Mouse (Mus musculus) stomach, embryonic 15.5 days (tissue): Measurements from ENCODE around the gene Rpl9. TPM values are rescaled to one million over a fixed set of nuclear protein-coding genes. Genes with fewer than 3 reads are reported as not detected.

ENCODE experiments used
- ATAC-seq: fragments of 200-750 bp; cut with Nextera tagmentation; 2 replicates; pipeline ENCODE4 v1.8.0; 2017; ENCODE audit warnings: low read depth, moderate number of reproducible peaks, moderate TSS enrichment; ENCODE audit not compliant: insufficient read depth, low FRiP score
- H3K27ac ChIP-seq: fragments of 300-500 bp; sonication (generic); 2 replicates; pipeline ENCODE4 v1.5.1; 2015; ENCODE audit warnings: mild to moderate bottlenecking, inconsistent platforms
- H3K27me3 ChIP-seq: fragments of 300-500 bp; sonication (generic); replicated peaks from 2 replicates; pipeline ENCODE4 v1.6.1; 2015; ENCODE audit warnings: inconsistent platforms
- H3K36me3 ChIP-seq: fragments of 300-500 bp; sonication (generic); 2 replicates; pipeline ENCODE4 v1.6.1; 2015; ENCODE audit warnings: inconsistent platforms
- H3K4me1 ChIP-seq: fragments of 300-500 bp; sonication (generic); 2 replicates; pipeline ENCODE4 v1.6.1; 2015; ENCODE audit warnings: inconsistent platforms
- H3K4me2 ChIP-seq: fragments of 300-500 bp; sonication (generic); 2 replicates; pipeline ENCODE4 v1.6.1; 2015; ENCODE audit warnings: mild to moderate bottlenecking, inconsistent platforms
- H3K4me3 ChIP-seq: fragments of 300-500 bp; sonication (generic); replicated peaks from 2 replicates; pipeline ENCODE4 v1.5.1; 2015; ENCODE audit warnings: inconsistent platforms
- H3K9ac ChIP-seq: fragments of 300-500 bp; sonication (generic); 2 replicates; pipeline ENCODE4 v1.6.1; 2015; ENCODE audit warnings: inconsistent platforms
- H3K9me3 ChIP-seq: fragments of 300-500 bp; sonication (generic); 2 replicates; pipeline ENCODE4 v1.6.1; 2016; ENCODE audit warnings: inconsistent platforms
- WGBS: fragments of 180-500 bp; shearing (Covaris S2); methylation state at CpG from one replicate; pipeline ENCODE4 v1.1.7; 2015; 5-methylcytosine and 5-hydroxymethylcytosine counted together
- polyA plus RNA-seq: library from polyadenylated mRNA; unstranded; fragments of >200 nt; fragmentation: Nextera tagmentation; extraction: Ambion mirVana; gene quantifications from 2 replicates; pipeline ENCODE4 v1.2.1, GENCODE M21; 2015

Rpl9 gene
- polyA plus RNA-seq, 1 experiment from 2014 or later = 990 TPM

DNA sequence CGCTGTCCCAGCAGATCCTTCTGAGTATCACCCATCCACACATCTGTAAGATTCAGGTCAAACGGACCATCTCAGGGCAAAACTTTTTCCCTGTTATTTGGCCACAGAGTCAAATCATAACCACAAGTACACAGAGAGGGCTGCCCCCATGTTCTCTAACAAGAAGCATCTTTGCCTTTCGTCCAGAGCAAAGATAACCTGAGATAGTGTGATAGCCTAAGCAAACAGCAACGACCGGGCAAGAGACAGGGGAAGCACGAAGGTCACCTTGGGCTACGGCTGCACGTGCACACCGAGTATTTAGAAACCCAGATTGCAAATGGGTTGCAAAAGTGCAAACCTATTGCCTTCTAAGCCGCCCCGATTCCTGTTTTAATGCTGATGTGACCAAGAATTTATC is 23.4 kb downstream of the Rpl9 start:
- Histone ChIP-seq H3K4me1 (no peaks in the 10 kb centered on the region), H3K27ac (no peak overlapping the region), H3K4me3 (no peak overlapping the region), H3K9ac (no peak overlapping the region), H3K4me2 (no peak overlapping the region), H3K36me3 (no peaks in the 10 kb centered on the region), H3K27me3 (no peaks in the 10 kb centered on the region), H3K9me3 (no peaks in the 10 kb centered on the region)
- no peak; the same call in 1 of the 2 replicates for ATAC-seq
- WGBS = 64% methylated on average over 11 of the region's 11 CpGs

- Histone ChIP-seq H3K4me2 (no peak overlapping the region), H3K27me3 (no peaks in the 10 kb centered on the region), H3K4me3 (no peak overlapping the region), H3K9ac (no peak overlapping the region), H3K4me1 (no peaks in the 10 kb centered on the region), H3K36me3 (no peaks in the 10 kb centered on the region), H3K27ac (no peak overlapping the region), H3K9me3 (no peaks in the 10 kb centered on the region)
- ATAC-seq = no peak
- WGBS = 90% methylated on average over 3 of the region's 3 CpGs
Observed at GRCm38 (mm10) chr5:65357771-65358170, 33.5 kb downstream of the Rpl9 start.

- H3K9me3 ChIP-seq = no peaks in the 10 kb centered on the region
- H3K27me3 ChIP-seq = no peaks in the 10 kb centered on the region
- H3K27ac ChIP-seq = no peak overlapping the region
- H3K9ac ChIP-seq = no peak overlapping the region
- H3K4me3 ChIP-seq = no peak overlapping the region
- no peak for ATAC-seq
- 74% methylated on average over 6 of the region's 6 CpGs for WGBS
- no peaks in the 10 kb centered on the region for H3K4me1 ChIP-seq
- H3K4me2 ChIP-seq = no peak overlapping the region
- H3K36me3 ChIP-seq = no peaks in the 10 kb centered on the region
Observed at GRCm38 (mm10) chr5:65356851-65357250, 34.4 kb downstream of the Rpl9 start.

DNA sequence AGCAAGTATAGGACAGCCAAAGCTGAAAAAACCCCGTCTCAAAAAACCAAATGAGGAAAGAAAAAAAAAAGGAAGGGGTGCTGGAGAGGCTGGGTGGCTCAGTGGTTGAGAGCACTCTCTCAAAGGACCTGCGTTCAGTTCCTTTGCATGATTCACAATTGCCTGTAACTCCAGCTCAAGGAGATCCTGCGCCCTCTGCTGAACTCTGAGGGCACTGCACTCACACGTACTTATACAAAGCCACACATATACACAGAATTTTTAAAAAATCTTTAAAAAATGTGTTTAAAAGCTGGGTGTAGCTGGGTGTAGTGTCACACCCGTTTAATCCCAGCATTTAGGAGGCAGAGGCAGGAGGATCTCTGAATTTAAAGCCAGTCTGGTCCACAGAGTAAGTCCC is 36.3 kb downstream of the Rpl9 start:
- H3K4me2 ChIP-seq = no peak overlapping the region
- ATAC-seq = no peak

GRCm38 (mm10) chr5:65354097-65354496 is 37.1 kb downstream of the Rpl9 start:
- no peak overlapping the region for H3K4me3 ChIP-seq
- H3K4me2 ChIP-seq = no peak overlapping the region
- no peaks in the 10 kb centered on the region for H3K27me3 ChIP-seq
- H3K9me3 ChIP-seq = no peaks in the 10 kb centered on the region
- ATAC-seq = no peak
- 65% methylated on average over 3 of the region's 3 CpGs for WGBS
- no peaks in the 10 kb centered on the region for H3K4me1 ChIP-seq
- no peaks in the 10 kb centered on the region for H3K36me3 ChIP-seq
- H3K9ac ChIP-seq = no peak overlapping the region
- H3K27ac ChIP-seq = no peak overlapping the region

More for the DNA sequence above, 36.3 kb downstream of the Rpl9 start:
- H3K27me3 ChIP-seq = no peaks in the 10 kb centered on the region
- no peaks in the 10 kb centered on the region for H3K9me3 ChIP-seq
- H3K4me1 ChIP-seq = no peaks in the 10 kb centered on the region
- H3K36me3 ChIP-seq = no peaks in the 10 kb centered on the region
- WGBS = 72% methylated on average over 5 of the region's 5 CpGs
- no peak overlapping the region for H3K4me3 ChIP-seq
- H3K27ac ChIP-seq = no peak overlapping the region
- H3K9ac ChIP-seq = no peak overlapping the region

- Histone ChIP-seq H3K9me3 (no peaks in the 10 kb centered on the region), H3K27ac (no peak overlapping the region), H3K36me3 (no peaks in the 10 kb centered on the region), H3K4me1 (no peaks in the 10 kb centered on the region), H3K4me3 (no peak overlapping the region), H3K9ac (no peak overlapping the region), H3K4me2 (no peak overlapping the region), H3K27me3 (no peaks in the 10 kb centered on the region)
- 56% methylated on average over 10 of the region's 10 CpGs for WGBS
- no peak for ATAC-seq
Observed at GRCm38 (mm10) chr5:65350508-65350907, 40.7 kb downstream of the Rpl9 start.

DNA sequence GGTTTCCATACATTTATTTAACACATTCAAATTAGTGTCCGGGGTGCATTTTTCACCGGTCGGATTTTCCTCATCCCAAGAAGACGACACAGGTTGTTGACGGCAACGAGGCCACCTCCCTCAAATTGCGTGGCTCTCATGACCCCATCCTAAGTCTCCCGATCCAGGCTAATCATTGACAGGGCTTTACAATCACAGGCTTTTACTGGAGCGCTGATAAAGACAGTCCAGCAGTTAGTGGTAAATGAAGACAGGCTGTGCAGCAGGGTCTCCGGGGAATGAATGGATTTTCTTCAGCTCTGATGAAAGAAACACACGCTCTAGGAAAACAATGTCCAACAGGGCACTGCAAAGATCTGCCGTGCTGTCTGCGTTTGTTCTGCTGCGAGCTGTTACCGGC is 43.1 kb downstream of the Rpl9 start, which contains the start of gene Klb:
Gene Klb, plus strand, starts transcription at position 147 of the 400 bp plus-strand sequence.
- Histone ChIP-seq H3K27me3 (no peaks in the 10 kb centered on the region), H3K27ac (no peak within 1 kb of the TSS), H3K9me3 (no peaks in the 10 kb centered on the region), H3K4me1 (no peaks in the 10 kb centered on the region), H3K4me2 (peak within 1 kb of the TSS; percentile 48), H3K9ac (no peak within 1 kb of the TSS), H3K4me3 (peak within 1 kb of the TSS; percentile 21), H3K36me3 (no peaks in the 10 kb centered on the region)
- ATAC-seq = 0 out of 2 replicates have a peak, but pooled peaks have one; percentile 58
- WGBS = 55% methylated on average over 15 of the region's 15 CpGs

- H3K36me3 ChIP-seq = no peaks in the 10 kb centered on the region
- no peak overlapping the region for H3K27ac ChIP-seq
- no peaks in the 10 kb centered on the region for H3K9me3 ChIP-seq
- H3K27me3 ChIP-seq = no peaks in the 10 kb centered on the region
- H3K4me1 ChIP-seq = no peaks in the 10 kb centered on the region
- H3K9ac ChIP-seq = no peak overlapping the region
- H3K4me3 ChIP-seq = no peak overlapping the region
- 22% methylated on average over 4 of the region's 4 CpGs for WGBS
- ATAC-seq = no peak
- H3K4me2 ChIP-seq = no peak overlapping the region
Observed at GRCm38 (mm10) chr5:65340167-65340566, 51.1 kb downstream of the Rpl9 start.

DNA sequence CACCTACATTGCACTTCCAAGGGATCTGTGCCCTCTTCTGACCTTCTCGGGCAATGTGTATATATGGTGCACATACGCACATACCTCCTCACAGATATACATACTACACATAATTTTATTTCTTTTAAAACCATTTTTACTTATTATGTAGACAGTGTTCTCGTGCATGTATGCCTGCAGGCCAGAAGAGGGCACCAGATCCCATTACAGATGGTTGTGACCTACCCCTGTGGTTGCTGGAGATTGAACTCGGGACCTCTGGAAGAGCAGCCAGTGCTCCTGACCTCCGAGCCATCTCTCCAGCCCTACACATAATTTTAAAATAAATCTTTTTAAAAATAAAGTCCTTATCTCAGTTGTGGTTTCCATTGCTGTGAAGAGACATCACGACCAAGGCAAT is 52.9 kb downstream of the Rpl9 start:
- whole genome bisulfite sequencing = 83% methylated on average over 6 of the region's 6 CpGs
- H3K27ac ChIP-seq = no peak overlapping the region
- ATAC-seq = no peak
- no peaks in the 10 kb centered on the region for H3K36me3 ChIP-seq
- H3K27me3 ChIP-seq = no peaks in the 10 kb centered on the region
- peaks cover 7% of the 10 kb centered on the region; the same call in 1 of the 2 replicates for H3K4me1 ChIP-seq
- no peak overlapping the region for H3K4me3 ChIP-seq
- no peaks in the 10 kb centered on the region for H3K9me3 ChIP-seq
- no peak overlapping the region for H3K4me2 ChIP-seq
- no peak overlapping the region for H3K9ac ChIP-seq

Other genes with a start within 250 kb of the Rpl9 start
- gene Wdr19, start 191.7 kb downstream of the Rpl9 start, polyA plus RNA-seq = 5.9 and 6.2 TPM in 2 replicates
- 84.8 and 87.7 TPM in 2 replicates for gene Rfc1, start 55.8 kb downstream of the Rpl9 start, polyA plus RNA-seq
- gene Klb, start 43.1 kb downstream of the Rpl9 start, polyA plus RNA-seq = 1.6 and 1.9 TPM in 2 replicates
- gene Lias, start 53 bp upstream of the Rpl9 start, polyA plus RNA-seq = 58.4 and 61.5 TPM in 2 replicates
- 152 and 165 TPM in 2 replicates for gene Ugdh, start 44.5 kb upstream of the Rpl9 start, polyA plus RNA-seq
- 1.8 TPM in 1 of 2 replicates, not detected in the other for gene Gm43552, start 101.4 kb upstream of the Rpl9 start, polyA plus RNA-seq
- 161 and 177 TPM in 2 replicates for gene Smim14, start 145.7 kb upstream of the Rpl9 start, polyA plus RNA-seq
- gene Ube2k, start 145.8 kb upstream of the Rpl9 start, polyA plus RNA-seq = 174 and 176 TPM in 2 replicates